Mouse (Mus musculus) cortical plate, adult 2 months (tissue): ENCODE measurements around the gene Mettl3.

Source experiments
- CTCF ChIP-seq: fragments of 200-500 bp; IDR thresholded peaks from 2 replicates; pipeline ENCODE4 v1.5.1; 2011; ENCODE audit warnings: mild to moderate bottlenecking, control low read depth, low read length; ENCODE audit not compliant: insufficient read depth; ENCODE audit errors: extremely low read depth
- POLR2A ChIP-seq: fragments of 200-500 bp; IDR thresholded peaks from 2 replicates; pipeline ENCODE4 v1.6.1; 2011; ENCODE audit warnings: mild to moderate bottlenecking, low read length, control low read depth; ENCODE audit not compliant: insufficient read depth; ENCODE audit errors: extremely low read depth

DNA sequence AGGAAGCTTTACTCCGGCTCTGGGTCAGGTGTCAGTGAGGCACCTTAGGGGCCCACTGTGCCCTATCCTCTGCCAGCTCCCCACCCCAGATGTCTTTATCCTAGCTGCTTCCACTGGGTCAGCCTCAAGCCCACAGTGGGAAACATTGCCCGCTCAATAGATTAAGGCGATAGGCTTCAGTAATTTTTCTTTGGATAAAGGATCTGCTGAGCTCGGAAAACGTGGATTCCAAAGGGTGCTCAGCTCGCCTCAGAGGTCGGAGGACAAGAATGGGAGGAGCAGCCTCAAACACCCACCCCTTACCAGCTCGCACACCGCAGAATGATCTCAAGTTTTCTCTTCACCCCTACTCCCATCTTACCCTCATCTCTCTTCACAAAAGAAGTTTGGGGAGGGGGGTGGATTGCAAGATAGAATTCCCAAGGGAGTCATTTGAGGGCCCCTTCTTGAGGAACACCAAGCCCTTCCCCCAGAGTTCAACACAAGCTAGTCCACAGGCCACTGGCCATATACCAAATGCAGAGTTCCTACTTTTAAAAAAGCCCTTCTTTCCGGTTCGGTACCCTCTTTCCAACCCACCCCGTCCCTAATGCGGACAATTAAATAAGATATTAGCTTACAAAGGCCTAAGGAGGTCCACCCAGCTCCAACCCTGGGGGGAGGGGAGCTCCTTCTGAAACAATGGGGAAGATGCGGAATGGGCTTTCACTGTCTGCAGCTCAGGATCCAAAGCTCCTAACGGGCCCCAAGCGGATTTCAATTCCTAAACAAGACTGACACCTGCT is 11.7 kb upstream of the Mettl3 start:
- TF ChIP-seq CTCF (no peak), POLR2A (no peak)
